Mouse (Mus musculus) ovary, adult 18-20 months (tissue): ENCODE data around the gene Ifi35.
"Not testable (repeated sequence)": the region's sequence is repeated elsewhere in the genome, so short reads cannot be mapped to it uniquely, and the experiment has no call there.

Experiments
- DNase-seq: peaks from one replicate; pipeline ENCODE4 v3.0.0; 2022; ENCODE audit warnings: low spot score, mixed read lengths

Gene Ifi35

DNA sequence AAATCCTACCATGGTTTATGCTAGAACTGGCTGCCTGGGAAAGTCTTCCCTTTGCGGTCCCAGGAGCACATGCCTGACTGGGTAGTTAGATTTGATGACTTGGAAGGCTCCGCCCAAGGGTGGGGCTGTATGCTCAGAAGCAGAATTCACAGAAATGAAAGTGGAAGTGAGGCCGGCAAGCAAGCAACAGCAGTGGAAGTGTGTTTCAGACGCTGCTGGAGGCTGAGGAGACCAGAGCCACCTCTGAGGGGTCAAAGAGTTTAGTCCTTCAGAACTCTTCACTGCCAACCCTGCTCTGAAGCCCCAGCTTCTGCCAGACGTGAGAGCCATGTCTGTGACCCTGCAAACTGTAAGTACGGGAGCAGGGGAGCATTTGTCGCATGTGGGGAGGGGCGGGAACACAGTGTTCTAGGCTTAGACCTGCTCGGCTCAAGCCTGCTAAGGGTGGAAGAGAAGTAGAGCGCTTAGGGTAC is at the start of gene Ifi35:
Gene Ifi35 (plus strand): TSS at position 134 of the 473 bp plus-strand sequence.
- DNase-seq = peak; percentile 71

GRCm38 (mm10) chr11:101415306-101415705 is 32.9 kb upstream of the Ifi35 start:
- no peak for DNase-seq

- DNase-seq = no peak
Observed at GRCm38 (mm10) chr11:101416433-101417100, 31.6 kb upstream of the Ifi35 start.

GRCm38 (mm10) chr11:101417101-101417855 is 30.9 kb upstream of the Ifi35 start, which contains the start of gene Aarsd1:
Aarsd1 (minus strand) TSS chr11:101417615.
- peak; percentile 72 for DNase-seq

DNA sequence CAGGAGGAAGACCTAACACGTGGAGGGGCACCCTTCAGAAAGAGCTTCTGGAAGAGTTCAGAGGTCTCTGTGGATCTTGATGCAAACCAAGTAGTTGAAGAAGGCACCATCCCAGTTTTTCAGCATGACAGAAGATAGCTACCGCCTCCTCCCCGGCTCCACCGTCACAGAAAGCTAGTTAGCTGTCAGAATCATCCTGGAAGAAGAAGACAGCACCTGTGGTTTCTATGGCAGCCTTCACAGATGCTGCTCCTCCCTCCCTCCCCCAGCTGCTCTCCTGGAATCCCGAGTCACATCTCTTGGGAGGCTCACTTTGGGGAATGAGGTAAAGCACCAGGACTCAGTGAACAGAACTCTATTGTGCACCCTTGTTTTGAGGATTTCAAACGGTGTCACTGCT is 29.2 kb upstream of the Ifi35 start:
- DNase-seq = no peak

GRCm38 (mm10) chr11:101419610-101420009 is 28.6 kb upstream of the Ifi35 start:
- DNase-seq = no peak

DNA sequence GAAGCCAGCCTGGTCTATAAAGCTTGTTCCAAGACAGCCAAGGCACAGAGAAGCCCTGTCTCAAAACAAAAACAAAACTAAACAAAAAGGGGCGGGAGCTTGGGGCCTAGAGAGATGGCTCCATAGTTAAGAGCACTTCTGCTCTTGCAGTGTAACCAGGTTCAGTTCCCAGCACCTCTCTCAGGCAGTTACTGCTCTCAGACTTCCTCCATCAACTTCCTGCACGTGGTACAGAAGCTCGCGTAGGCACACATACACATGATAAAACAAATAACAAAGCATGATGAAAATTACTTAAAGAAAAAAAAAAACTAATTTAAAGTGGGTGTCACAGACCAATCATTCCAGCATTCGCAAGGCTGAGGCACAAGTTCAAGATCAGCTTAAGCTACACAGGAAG is 28.1 kb upstream of the Ifi35 start:
- no peak for DNase-seq

GRCm38 (mm10) chr11:101424105-101424851 is 23.9 kb upstream of the Ifi35 start, which contains the start of gene Gm27029:
Gm27029 (minus strand) TSS chr11:101424796.
- DNase-seq = no peak

DNA sequence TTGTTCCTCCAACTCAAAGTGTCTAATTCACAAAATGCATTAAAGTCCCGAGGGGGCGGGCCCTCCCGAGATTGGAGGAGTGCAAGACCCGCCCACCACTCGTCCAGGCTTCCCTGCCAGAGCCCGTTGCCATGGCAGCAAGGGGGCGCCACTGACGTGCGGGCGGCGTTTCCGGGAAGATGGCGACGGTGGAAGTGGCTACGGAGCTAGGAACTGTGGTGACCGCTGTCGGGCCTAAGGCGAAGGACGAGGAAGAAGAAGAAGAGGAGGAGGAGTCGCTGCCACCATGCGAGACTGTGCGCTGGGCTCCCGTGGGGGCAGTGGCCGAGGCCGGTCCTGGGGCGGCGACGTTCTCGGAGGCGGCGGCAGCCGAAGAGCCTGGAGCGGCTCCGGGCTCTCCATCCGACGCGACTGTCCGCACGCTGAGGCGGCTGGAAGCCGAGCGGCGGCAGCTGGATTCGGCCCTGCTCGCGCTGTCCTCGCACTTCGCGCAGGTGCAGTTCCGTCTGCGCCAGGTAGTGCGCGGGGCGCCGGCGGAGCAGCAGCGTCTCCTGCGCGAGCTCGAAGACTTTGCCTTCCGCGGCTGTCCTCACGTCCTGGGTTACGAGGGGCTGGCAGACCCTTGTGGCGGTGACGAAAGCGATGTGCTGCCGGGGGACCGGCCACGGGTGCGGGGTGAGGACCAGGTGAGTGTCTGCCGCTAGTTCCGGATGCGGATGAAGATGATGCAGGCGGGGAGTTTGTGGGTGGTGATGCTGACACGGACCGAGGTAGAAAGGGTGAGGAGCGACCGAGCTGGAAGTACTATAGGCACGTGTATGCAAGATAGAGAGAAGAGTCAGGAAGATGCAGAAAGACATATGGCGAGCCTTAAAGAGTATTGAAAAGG is 23.0 kb upstream of the Ifi35 start, which contains the start of the genes Rundc1 and Ptges3l:
Gene Rundc1 (plus strand): TSS at position 161 of the 889 bp plus-strand sequence.
Gene Ptges3l (minus strand): TSS at position 409 of the 889 bp plus-strand sequence.
- peak; percentile 95 for DNase-seq

- no peak for DNase-seq
Observed at GRCm38 (mm10) chr11:101426165-101426564, 22.0 kb upstream of the Ifi35 start.

- DNase-seq = peak; percentile 56
Observed at GRCm38 (mm10) chr11:101431327-101431726, 16.9 kb upstream of the Ifi35 start.

DNA sequence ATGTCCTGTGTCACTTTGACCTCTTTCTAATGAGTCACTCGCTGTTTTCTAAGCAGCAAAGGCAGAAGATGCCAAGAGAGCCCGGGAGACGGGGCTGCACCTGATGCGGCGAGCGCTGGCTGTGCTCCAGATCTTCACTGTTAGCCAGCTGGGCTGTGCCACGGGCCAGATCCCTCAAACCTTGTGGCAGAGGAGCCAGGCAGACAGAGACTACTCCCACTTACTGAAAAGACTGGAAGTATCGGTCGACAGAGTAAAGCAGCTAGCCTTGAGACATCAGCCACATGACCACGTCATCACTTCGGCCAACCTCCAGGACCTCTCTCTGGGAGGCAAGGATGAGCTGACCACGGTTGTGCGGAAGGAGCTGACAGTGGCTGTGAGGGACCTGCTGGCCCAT is 14.8 kb upstream of the Ifi35 start:
- peak; percentile 52 for DNase-seq

GRCm38 (mm10) chr11:101435831-101436230 is 12.4 kb upstream of the Ifi35 start:
- no peak for DNase-seq

GRCm38 (mm10) chr11:101436916-101437315 is 11.3 kb upstream of the Ifi35 start:
- DNase-seq = no peak

DNA sequence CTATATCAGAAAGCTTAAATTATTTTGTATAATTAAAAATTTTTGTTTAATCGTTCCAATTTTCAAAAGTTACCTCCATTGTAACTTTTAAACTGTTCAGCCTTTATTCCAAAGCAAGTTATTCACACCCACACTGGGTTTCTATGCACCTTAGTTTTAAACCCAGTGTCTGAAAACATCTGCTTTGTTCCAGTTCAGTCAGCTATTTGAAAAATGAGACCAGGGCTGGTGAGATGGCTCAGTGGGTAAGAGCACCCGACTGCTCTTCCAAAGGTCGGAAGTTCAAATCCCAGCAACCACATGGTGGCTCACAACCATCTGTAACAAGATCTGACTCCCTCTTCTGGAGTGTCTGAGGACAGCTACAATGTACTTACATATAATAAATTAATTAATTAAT is 10.2 kb upstream of the Ifi35 start:
- DNase-seq = not testable (repeated sequence)

DNA sequence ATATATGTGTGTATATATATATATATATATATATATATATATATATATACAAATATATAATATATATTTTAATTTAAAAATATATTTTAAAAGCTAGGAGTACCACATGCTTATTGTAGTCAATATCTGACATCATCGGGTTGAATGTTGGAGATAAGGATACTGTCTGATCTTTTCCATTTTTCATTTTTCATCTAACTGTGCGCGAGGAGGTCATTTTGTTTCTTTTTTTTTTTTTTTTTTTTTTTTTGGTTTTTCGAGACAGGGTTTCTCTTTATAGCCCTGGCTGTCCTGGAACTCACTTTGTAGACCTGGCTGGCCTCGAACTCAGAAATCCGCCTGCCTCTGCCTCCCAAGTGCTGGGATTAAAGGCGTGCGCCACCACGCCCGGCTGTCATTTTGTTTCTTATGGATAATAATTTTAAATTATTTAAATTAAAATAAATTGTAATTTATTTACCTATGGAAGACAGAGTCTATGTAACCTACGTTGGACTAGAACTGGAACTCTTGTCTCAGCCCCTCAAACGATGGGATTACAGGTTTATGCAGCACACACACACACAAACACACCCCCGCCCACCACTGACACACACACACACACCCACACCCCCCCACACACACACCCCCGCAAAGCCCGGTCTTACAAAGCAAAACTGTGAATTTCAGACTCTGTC is 6.6 kb upstream of the Ifi35 start:
- not testable (repeated sequence) for DNase-seq

DNA sequence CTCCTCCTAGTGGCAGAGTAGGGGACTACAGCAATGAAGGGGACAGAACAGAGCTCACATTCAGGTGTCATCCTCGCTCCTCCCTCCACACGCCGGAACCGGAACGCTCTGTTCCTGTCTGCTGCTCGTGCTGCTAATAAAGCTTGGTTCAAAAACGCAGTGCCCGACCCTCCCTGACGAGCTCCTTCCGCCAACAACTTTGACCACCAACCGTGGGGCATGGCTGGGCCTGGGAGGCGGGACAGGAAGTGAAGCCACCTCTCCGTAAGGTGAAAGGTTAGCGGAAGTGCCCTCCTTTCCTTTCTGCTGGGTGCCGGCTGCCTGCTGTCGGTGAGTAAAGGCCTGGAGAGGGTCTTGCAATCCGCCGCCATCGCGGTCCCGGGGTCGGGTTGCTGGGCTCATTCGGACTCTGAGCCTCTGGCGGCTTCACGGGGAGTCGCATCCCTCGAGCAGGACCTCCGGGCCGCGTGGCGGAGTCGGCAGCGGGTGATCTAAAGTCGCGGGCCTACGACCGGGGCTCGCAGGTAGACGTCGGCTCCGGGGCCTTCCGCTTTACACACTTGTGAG is 6.0 kb upstream of the Ifi35 start, which contains the start of gene Rpl27:
Gene Rpl27 (plus strand): TSS at position 172 of the 567 bp plus-strand sequence.
- peak; percentile 99 for DNase-seq

DNA sequence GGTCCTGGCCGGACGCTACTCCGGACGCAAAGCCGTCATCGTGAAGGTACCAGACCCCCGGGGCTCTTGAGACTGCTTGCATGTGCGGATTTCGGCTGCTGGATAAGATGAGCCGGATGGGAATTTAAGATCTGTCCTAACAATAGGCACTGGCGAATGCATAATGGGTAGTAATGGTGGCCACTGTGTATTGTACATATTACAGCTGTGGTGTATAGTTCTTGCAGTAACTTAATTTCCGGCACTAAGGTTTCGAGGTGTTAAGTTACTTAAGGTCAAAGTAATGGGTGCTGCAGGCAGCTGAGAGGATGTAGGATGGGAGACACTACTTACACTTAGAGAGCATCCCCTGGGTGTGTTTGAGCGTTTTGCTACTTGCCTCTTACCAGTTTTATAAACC is 5.4 kb upstream of the Ifi35 start:
- no peak for DNase-seq

- no peak for DNase-seq
Observed at GRCm38 (mm10) chr11:101446319-101446718, 1.9 kb upstream of the Ifi35 start.

GRCm38 (mm10) chr11:101446860-101447259 is 1.3 kb upstream of the Ifi35 start:
- DNase-seq = not testable (repeated sequence)
